Mouse (Mus musculus) adrenal gland (tissue): ENCODE data around the gene Il27ra.

Source experiments
- intact Hi-C: fragments of 180-260 bp; cut with DNase I; formaldehyde crosslinking; loops from one replicate; pipeline ENCODE4 v1.15.1; 2025

The Il27ra gene

GRCm38 (mm10) chr8:84066291-84066930 lies 24.0 kb upstream of the Il27ra start, which contains the start of gene Rfx1:
Rfx1 (plus strand) TSS chr8:84066834.
- intact Hi-C loops = no loop called here

- intact Hi-C loops = no loop called here
Measured at GRCm38 (mm10) chr8:84065457-84066072, 23.2 kb upstream of the Il27ra start.

GRCm38 (mm10) chr8:84065037-84065436 lies 22.6 kb upstream of the Il27ra start, which contains the start of gene Gm10643:
Gm10643 (minus strand) TSS chr8:84065137.
- intact Hi-C loops = no loop called here

- intact Hi-C loops = no loop called here
Measured at GRCm38 (mm10) chr8:84063861-84064610, 21.6 kb upstream of the Il27ra start.

- intact Hi-C loops = no loop called here
Measured at GRCm38 (mm10) chr8:84060245-84060644, 17.9 kb upstream of the Il27ra start.

GRCm38 (mm10) chr8:84059226-84059625 lies 16.8 kb upstream of the Il27ra start:
- intact Hi-C loops = no loop called here

- intact Hi-C loops = no loop called here
Measured at GRCm38 (mm10) chr8:84057827-84058226, 15.4 kb upstream of the Il27ra start.

- intact Hi-C loops = no loop called here
Measured at GRCm38 (mm10) chr8:84053229-84053628, 10.8 kb upstream of the Il27ra start.

GRCm38 (mm10) chr8:84052746-84053145 lies 10.4 kb upstream of the Il27ra start:
- intact Hi-C loops = no loop called here

GRCm38 (mm10) chr8:84048171-84048570 lies 5.8 kb upstream of the Il27ra start:
- intact Hi-C loops = no loop called here

- intact Hi-C loops = no loop called here
Measured at GRCm38 (mm10) chr8:84046505-84046904, 4.1 kb upstream of the Il27ra start.

GRCm38 (mm10) chr8:84044900-84045299 lies 2.5 kb upstream of the Il27ra start, which contains the start of gene Rln3:
Rln3 (minus strand) TSS chr8:84045000.
- intact Hi-C loops = loop anchor here (5.0 kb wide), 1 partner anchor 57 kb away; the partner anchor contains the start of gene Dcaf15

GRCm38 (mm10) chr8:84044103-84044502 lies 1.7 kb upstream of the Il27ra start:
- intact Hi-C loops = loop anchor here (5.0 kb wide), 1 partner anchor 58 kb away; the partner anchor contains the start of gene Dcaf15

GRCm38 (mm10) chr8:84042948-84043342 lies 556 bp upstream of the Il27ra start:
- intact Hi-C loops = loop anchor here (5.0 kb wide), 1 partner anchor 59 kb away; the partner anchor contains the start of gene Dcaf15

- intact Hi-C loops = loop anchor here (5.0 kb wide), 2 partner anchors 143 to 318 kb away; no protein-coding TSS in a partner anchor
Measured at GRCm38 (mm10) chr8:84039050-84039449, 3.3 kb downstream of the Il27ra start.

- intact Hi-C loops = loop anchor here (5.0 kb wide), 2 partner anchors 144 to 319 kb away; no protein-coding TSS in a partner anchor
Measured at GRCm38 (mm10) chr8:84038015-84038414, 4.4 kb downstream of the Il27ra start.

- intact Hi-C loops = no loop called here
Measured at GRCm38 (mm10) chr8:84032777-84033176, 9.6 kb downstream of the Il27ra start.

- intact Hi-C loops = no loop called here
Measured at GRCm38 (mm10) chr8:84029272-84029671, 13.1 kb downstream of the Il27ra start.

- intact Hi-C loops = no loop called here
Measured at GRCm38 (mm10) chr8:84027449-84027848, 14.9 kb downstream of the Il27ra start.

- intact Hi-C loops = no loop called here
Measured at GRCm38 (mm10) chr8:84025863-84026262, 16.5 kb downstream of the Il27ra start.

- intact Hi-C loops = no loop called here
Measured at GRCm38 (mm10) chr8:84024171-84024570, 18.2 kb downstream of the Il27ra start.

GRCm38 (mm10) chr8:84023631-84024030 lies 18.8 kb downstream of the Il27ra start:
- intact Hi-C loops = no loop called here
